Mouse (Mus musculus): ENCODE data around the gene Irx4.

GRCm38 (mm10) chr13:73277361-73277760 lies 17.1 kb downstream of the Irx4 start:
- TF ChIP-seq GATA1 (IDR thresholded peaks at IDR 0.05; ENCODE audit: low read length): no peak
- TF ChIP-seq TAL1 (IDR thresholded peaks at IDR 0.05; ENCODE audit: low read length): no peak

Data from erythroblast, embryonic 14.5 days (primary cell).